Mouse (Mus musculus) embryonic facial prominence, embryonic 13.5 days (tissue): ENCODE results near the gene Phc2. TPM values are rescaled to one million over a fixed set of nuclear protein-coding genes. Genes with fewer than 3 reads are reported as not detected.
"Not testable (repeated sequence)": the region's sequence is repeated elsewhere in the genome, so short reads cannot be mapped to it uniquely, and the experiment has no call there.

Experiments used
- ATAC-seq: fragments of 200-750 bp; cut with Nextera tagmentation; 2 replicates; pipeline ENCODE4 v1.8.0; 2017; ENCODE audit warnings: low read depth; ENCODE audit not compliant: insufficient number of reproducible peaks, insufficient read depth, low FRiP score, low TSS enrichment
- H3K27ac ChIP-seq: fragments of 300-500 bp; sonication (generic); 2 replicates; pipeline ENCODE4 v1.5.1; 2015; ENCODE audit warnings: moderate library complexity, mild to moderate bottlenecking, inconsistent platforms
- H3K27me3 ChIP-seq: fragments of 300-500 bp; sonication (generic); 2 replicates; pipeline ENCODE4 v1.6.1; 2015; ENCODE audit warnings: mild to moderate bottlenecking, inconsistent platforms
- H3K36me3 ChIP-seq: fragments of 300-500 bp; sonication (generic); 2 replicates; pipeline ENCODE4 v1.6.1; 2015; ENCODE audit warnings: mild to moderate bottlenecking, inconsistent platforms
- H3K4me1 ChIP-seq: fragments of 300-500 bp; sonication (generic); 2 replicates; pipeline ENCODE4 v1.6.1; 2015; ENCODE audit warnings: inconsistent platforms
- H3K4me2 ChIP-seq: fragments of 300-500 bp; sonication (generic); 2 replicates; pipeline ENCODE4 v1.6.1; 2015; ENCODE audit warnings: moderate library complexity, mild to moderate bottlenecking, inconsistent platforms
- H3K4me3 ChIP-seq: fragments of 300-500 bp; sonication (generic); 2 replicates; pipeline ENCODE4 v1.5.1; 2015; ENCODE audit warnings: mild to moderate bottlenecking, inconsistent platforms
- H3K9ac ChIP-seq: fragments of 300-500 bp; sonication (generic); 2 replicates; pipeline ENCODE4 v1.6.1; 2015; ENCODE audit warnings: mild to moderate bottlenecking, inconsistent platforms
- H3K9me3 ChIP-seq: fragments of 300-500 bp; sonication (generic); 2 replicates; pipeline ENCODE4 v1.6.1; 2016; ENCODE audit warnings: inconsistent platforms
- WGBS: fragments of 180-500 bp; shearing (Covaris S2); methylation state at CpG from one replicate; pipeline ENCODE4 v1.1.7; 2015; ENCODE audit warnings: mixed read lengths; 5-methylcytosine and 5-hydroxymethylcytosine counted together
- polyA plus RNA-seq: library from polyadenylated mRNA; unstranded; fragments of >200 nt; fragmentation: Nextera tagmentation; extraction: Ambion mirVana; gene quantifications from 2 replicates; pipeline ENCODE4 v1.2.1, GENCODE M21; 2015

The Phc2 gene
- polyA plus RNA-seq, 1 experiment from 2014 or later, result 17.8 TPM

DNA sequence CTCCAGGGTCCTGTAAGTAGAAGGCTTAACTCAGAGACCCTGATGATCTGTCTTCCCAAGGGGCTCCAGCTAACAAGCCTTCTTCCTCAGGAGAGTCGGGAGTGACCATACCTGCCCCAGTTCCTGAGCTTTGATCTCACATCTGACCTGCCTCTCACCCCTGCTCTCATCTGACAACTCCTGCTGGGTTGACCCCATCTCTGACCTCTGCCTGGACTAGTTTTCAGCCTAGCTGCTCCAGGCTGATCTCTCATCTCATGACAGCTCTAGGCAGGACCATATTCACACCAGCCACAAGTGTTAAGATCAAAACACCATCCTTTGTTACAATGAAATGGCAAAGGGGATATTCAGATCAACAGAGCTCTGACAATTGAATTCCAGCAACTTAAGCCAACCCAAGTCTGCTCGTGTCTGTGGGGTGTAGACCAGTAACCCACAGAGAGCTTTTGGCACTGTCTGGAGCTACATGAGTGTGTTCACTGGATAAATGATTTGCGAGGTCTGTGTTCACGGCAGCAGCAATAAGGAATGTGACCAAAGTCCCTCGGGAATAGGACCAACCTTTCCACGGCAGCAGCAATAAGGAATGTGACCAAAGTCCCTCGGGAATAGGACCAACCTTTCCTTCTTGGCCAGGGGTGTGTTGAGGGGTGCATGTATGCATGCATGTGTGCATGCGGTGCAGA is 5.8 kb upstream of the Phc2 start:
- 50% methylated on average over 8 of the region's 8 CpGs for WGBS
- Histone ChIP-seq H3K27me3 (no peaks in the 10 kb centered on the region), H3K9ac (no peak overlapping the region), H3K4me3 (no peak overlapping the region), H3K4me1 (peaks cover 37% of the 10 kb centered on the region), H3K27ac (no peak overlapping the region), H3K9me3 (no peaks in the 10 kb centered on the region), H3K36me3 (no peaks in the 10 kb centered on the region), H3K4me2 (no peak overlapping the region)
- no peak for ATAC-seq

DNA sequence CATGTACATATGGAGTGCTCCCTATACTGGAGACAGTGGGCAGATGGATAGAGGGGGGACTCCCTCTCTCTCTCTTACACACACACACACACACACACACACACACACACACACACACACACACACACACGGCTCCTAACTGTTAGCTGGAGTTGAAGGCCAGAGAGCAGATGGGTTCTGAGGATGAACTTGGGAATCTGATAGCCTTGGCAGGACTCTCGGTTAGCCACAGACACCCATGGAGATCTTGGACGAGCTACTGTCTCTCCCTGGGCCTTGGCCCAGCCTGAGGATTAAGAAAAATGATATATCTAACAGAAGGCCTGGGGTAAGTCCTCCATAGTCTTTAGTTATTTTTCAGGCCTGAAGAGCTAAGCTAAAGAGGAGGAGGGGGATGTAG is 3.0 kb upstream of the Phc2 start:
- peaks cover 38% of the 10 kb centered on the region for H3K4me1 ChIP-seq
- no peak overlapping the region for H3K27ac ChIP-seq
- no peak for ATAC-seq
- H3K27me3 ChIP-seq, result 0 out of 2 replicates have a peak, but pooled peaks cover 4% of the 10 kb centered on the region
- H3K36me3 ChIP-seq, result no peaks in the 10 kb centered on the region
- no peak overlapping the region for H3K9ac ChIP-seq
- WGBS, result 43% methylated on average over 3 of the region's 3 CpGs
- no peak overlapping the region for H3K4me3 ChIP-seq
- H3K9me3 ChIP-seq, result no peaks in the 10 kb centered on the region
- H3K4me2 ChIP-seq, result no peak overlapping the region

DNA sequence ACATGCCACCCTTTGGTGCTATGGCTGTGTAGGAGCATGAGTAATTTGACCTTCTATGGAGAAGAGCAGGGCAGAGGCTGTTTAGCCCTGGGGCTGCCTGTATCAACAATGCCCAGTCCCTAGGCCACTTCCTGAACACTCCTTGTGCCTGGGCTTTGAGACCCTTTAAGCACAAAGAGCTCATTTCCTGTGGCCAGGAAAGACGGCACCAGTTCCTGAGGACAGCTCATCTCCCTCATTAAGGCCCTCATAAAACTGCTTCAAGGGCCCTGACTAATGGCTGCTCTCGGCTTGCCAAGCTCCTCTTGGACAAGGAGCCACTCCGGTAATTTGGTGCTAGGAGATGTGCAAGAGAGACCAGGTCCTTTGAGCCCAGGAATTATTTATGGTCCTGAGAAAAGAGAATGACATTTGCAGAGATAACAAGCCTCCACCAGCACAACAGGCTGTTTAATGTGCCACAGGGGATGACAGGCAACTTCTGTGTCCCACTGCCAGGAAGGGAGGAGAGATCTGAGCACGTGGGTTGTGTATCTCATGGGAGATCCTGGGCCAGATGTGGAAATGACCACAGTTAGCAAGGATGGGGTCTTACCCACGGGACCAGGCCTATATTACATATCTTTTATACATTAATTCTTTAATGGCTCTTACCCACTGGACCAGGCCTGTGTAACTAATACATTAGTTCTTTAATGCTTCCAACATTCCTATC is 1.8 kb upstream of the Phc2 start:
- Histone ChIP-seq H3K9ac (no peak overlapping the region), H3K27me3 (0 out of 2 replicates have a peak, but pooled peaks cover 4% of the 10 kb centered on the region), H3K27ac (no peak overlapping the region), H3K36me3 (no peaks in the 10 kb centered on the region), H3K4me3 (no peak overlapping the region), H3K4me1 (peaks cover 34% of the 10 kb centered on the region), H3K9me3 (no peaks in the 10 kb centered on the region), H3K4me2 (no peak overlapping the region)
- ATAC-seq, result no peak
- WGBS, result 44% methylated on average over 5 of the region's 5 CpGs

DNA sequence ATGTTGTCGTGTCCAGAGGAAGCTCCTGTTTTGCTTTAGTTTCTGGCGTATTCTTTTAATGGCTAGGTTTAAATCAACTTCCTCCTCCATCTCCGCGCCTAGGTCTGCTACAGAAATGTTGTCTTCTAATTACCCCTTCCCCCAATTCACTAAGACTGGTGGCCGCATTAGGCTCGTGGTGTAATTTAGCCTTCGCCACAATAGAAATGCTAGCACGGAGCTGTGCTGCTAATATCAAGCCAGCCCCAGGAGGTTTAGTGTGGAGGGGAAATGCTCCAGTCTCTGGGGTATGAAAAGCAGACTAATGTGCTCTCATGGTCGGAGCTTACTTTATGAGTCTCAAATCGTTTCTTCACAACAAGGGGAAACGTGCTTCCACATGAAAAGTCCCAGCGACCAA is 944 bp downstream of the Phc2 start:
- peak overlapping the region; percentile 76 for H3K9ac ChIP-seq
- no peaks in the 10 kb centered on the region for H3K36me3 ChIP-seq
- H3K4me1 ChIP-seq, result peaks cover 25% of the 10 kb centered on the region
- no peaks in the 10 kb centered on the region for H3K9me3 ChIP-seq
- H3K4me3 ChIP-seq, result peak overlapping the region; percentile 74
- 0 out of 2 replicates have a peak overlapping the region, but pooled peaks have one; percentile 4 for H3K27ac ChIP-seq
- H3K4me2 ChIP-seq, result peak overlapping the region; percentile 82
- 0 out of 2 replicates have a peak, but pooled peaks cover 4% of the 10 kb centered on the region for H3K27me3 ChIP-seq
- 4% methylated on average over 12 of the region's 12 CpGs for WGBS
- ATAC-seq, result no peak

DNA sequence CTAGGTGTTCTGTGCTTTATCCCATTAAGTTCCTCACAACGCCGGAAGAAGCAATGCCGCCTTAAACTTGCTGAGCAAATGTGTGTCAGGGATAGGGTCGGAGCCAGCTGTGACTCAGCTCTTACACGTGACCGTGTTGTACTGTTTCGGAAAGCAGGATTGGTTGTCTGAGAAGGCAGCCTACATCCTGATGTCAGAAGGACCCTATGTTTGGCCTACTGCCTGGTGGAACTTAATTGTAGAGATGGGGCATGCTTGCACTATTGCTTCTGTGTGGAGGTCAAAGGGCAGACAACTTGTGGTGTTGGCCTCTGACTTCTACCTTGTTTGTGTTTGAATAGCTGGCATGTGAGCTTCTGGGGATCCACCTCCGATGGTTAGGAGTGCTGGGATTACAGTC is 5.7 kb downstream of the Phc2 start:
- no peak overlapping the region for H3K9ac ChIP-seq
- peaks cover 22% of the 10 kb centered on the region for H3K4me1 ChIP-seq
- H3K27ac ChIP-seq, result no peak overlapping the region
- no peak for ATAC-seq
- WGBS, result 88% methylated on average over 8 of the region's 8 CpGs
- 0 out of 2 replicates have a peak, but pooled peaks cover 4% of the 10 kb centered on the region for H3K27me3 ChIP-seq
- no peak overlapping the region for H3K4me2 ChIP-seq
- H3K4me3 ChIP-seq, result no peak overlapping the region
- no peaks in the 10 kb centered on the region for H3K9me3 ChIP-seq
- no peaks in the 10 kb centered on the region for H3K36me3 ChIP-seq

DNA sequence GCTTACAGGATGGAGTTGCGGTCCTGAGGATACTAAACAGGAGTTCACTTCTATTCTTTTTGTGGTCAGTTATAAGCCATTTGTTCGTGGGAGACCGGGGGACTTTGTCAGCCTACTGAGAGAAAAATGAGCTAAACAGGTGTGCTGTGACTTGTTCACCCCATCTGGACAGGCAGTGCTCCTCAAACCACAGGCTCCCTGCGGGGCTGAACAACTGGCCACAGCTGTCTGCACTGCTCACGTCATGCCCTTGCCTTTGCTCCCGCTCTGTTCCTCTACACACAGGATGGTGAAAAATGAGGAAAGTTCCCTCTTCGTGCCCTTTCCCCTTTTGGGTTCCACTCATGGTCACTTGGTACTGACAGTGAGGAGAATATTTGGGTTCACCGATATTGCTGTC is 6.6 kb downstream of the Phc2 start:
- no peak overlapping the region for H3K9ac ChIP-seq
- H3K4me3 ChIP-seq, result no peak overlapping the region
- 83% methylated on average over 8 of the region's 8 CpGs for WGBS
- no peak overlapping the region for H3K4me2 ChIP-seq
- H3K9me3 ChIP-seq, result no peaks in the 10 kb centered on the region
- peaks cover 14% of the 10 kb centered on the region for H3K4me1 ChIP-seq
- no peaks in the 10 kb centered on the region for H3K36me3 ChIP-seq
- ATAC-seq, result no peak
- no peak overlapping the region for H3K27ac ChIP-seq
- 0 out of 2 replicates have a peak, but pooled peaks cover 1% of the 10 kb centered on the region for H3K27me3 ChIP-seq

DNA sequence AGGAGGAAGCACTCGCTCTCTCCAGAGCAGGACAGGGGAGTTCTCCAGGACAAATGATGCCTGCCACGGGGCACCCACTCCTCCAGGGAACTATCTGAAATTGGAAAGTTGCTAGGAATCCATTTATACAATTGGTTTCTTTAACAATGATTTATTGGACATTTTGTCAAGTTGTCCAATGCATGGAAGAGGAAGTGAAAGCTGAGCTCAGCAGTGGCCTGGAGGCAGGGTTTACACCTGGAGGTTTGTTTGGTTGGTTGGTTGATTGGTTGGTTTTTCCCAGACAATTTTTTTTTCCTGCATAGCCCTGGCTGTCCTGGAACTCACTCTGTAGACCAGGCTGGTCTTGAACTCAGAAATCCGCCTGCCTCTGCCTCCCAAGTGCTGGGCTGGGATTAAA is 9.5 kb downstream of the Phc2 start:
- Histone ChIP-seq H3K4me2 (no peak overlapping the region), H3K27ac (no peak overlapping the region), H3K27me3 (no peaks in the 10 kb centered on the region), H3K4me3 (no peak overlapping the region), H3K9me3 (no peaks in the 10 kb centered on the region), H3K4me1 (peaks cover 20% of the 10 kb centered on the region), H3K36me3 (no peaks in the 10 kb centered on the region), H3K9ac (no peak overlapping the region)
- WGBS, result 73% methylated on average over 3 of the region's 3 CpGs
- no peak for ATAC-seq

DNA sequence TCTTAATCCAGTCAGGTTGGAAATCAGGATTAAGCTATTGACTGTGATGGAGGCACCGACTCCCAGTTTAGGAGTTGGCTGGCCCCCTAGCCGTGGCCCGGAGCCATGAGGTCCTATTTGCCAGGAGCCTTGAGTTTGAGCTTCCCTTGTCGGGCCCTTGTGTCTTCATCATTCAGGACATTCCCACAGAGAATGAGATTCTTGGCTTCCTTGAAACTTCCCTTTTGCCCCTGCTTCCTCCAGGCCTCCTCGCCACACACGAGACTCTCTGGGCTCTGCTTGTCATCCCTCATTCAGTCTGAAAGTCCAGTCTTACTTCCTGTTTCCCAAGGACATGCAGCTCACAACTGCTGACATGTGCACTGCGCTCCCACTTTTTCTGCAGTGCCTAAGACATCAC is 11.9 kb downstream of the Phc2 start:
- WGBS, result 67% methylated on average over 7 of the region's 7 CpGs
- H3K9me3 ChIP-seq, H3K4me2 ChIP-seq, H3K27ac ChIP-seq, ATAC-seq, H3K27me3 ChIP-seq, H3K9ac ChIP-seq, H3K4me3 ChIP-seq, H3K36me3 ChIP-seq: not testable (repeated sequence)
- H3K4me1 ChIP-seq, result peaks cover 30% of the 10 kb centered on the region

DNA sequence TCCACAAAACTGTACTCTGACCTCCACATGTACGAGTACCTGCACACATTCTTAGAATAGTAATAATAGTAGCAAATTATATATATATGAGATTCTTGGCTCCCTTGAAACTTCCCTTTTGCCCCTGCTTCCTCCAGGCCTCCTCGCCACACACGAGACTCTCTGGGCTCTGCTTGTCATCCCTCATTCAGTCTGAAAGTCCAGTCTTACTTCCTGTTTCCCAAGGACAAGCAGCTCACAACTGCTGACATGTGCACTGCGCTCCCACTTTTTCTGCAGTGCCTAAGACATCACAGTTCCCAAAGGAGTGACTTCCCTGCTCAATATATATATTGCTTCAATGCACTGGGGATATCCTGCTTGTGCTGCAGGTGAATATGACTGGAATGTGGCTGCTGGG is 12.7 kb downstream of the Phc2 start:
- not testable (repeated sequence) for H3K9me3 ChIP-seq, H3K9ac ChIP-seq, ATAC-seq, H3K27me3 ChIP-seq, H3K27ac ChIP-seq, H3K4me2 ChIP-seq, H3K4me3 ChIP-seq, H3K36me3 ChIP-seq
- WGBS, result 55% methylated on average over 4 of the region's 4 CpGs
- peaks cover 26% of the 10 kb centered on the region for H3K4me1 ChIP-seq

DNA sequence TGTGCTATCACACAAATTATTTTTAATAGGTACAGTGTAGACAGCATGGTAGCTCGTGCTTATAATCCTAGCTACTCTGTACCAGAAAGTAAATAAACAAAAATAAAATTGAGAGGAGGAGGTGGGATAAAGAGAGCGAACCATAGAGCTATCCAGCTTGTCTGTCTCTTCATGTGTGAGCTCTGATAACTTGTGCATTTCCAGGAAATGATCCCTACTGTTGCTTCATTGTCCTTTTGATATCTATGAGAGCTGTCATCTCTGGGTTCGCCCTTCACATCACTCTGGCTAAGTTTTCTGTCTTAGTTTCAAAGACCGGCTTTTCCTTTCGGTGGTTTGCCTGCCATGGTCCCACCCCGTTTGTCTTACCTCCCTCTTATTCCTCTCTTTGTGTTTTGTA is 14.7 kb downstream of the Phc2 start:
- WGBS, result 79% methylated on average over 6 of the region's 6 CpGs
- H3K9me3 ChIP-seq, result no peaks in the 10 kb centered on the region
- peaks cover 23% of the 10 kb centered on the region for H3K4me1 ChIP-seq
- no peaks in the 10 kb centered on the region for H3K27me3 ChIP-seq
- H3K4me3 ChIP-seq, result no peak overlapping the region
- H3K27ac ChIP-seq, result no peak overlapping the region
- no peak for ATAC-seq
- no peak overlapping the region for H3K9ac ChIP-seq
- no peak overlapping the region for H3K4me2 ChIP-seq
- H3K36me3 ChIP-seq, result no peaks in the 10 kb centered on the region

DNA sequence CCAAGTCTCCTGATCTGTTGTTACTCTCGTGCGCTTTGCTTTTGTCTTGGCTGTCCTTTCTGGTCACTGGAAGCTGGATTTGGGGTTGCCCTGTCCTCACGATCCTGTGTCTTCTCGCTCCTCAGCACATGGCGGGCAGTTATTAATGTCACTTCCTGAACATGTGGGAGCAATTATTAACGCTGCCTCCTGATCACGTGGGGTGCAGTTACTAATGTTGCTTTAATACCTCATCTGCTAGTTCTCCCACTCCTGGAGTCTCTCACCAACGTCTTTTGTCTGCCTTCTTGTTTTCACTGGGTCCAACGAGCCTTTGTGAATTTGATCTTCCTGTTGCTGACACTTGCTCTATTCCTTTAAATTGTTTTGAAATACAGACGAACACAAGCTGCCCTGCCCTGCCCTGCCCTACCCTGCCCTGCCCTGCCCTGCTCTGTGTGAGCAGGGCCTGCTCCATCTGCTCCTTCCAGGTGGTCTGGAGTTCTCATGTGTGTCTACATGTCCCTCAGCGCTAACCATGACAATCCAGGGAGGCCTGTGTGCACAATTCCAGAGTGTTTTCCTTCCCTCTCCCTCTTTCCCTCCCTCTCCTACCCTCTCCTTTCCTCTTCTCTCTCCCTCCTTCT is 16.2 kb downstream of the Phc2 start:
- Histone ChIP-seq H3K4me1 (peaks cover 23% of the 10 kb centered on the region), H3K4me2 (peak overlapping the region; percentile 26), H3K4me3 (no peak overlapping the region), H3K36me3 (no peaks in the 10 kb centered on the region), H3K9me3 (no peaks in the 10 kb centered on the region), H3K27me3 (no peaks in the 10 kb centered on the region), H3K27ac (peak overlapping the region; percentile 73), H3K9ac (no peak overlapping the region)
- WGBS, result 20% methylated on average over 11 of the region's 11 CpGs
- no peak; the same call in 1 of the 2 replicates for ATAC-seq

DNA sequence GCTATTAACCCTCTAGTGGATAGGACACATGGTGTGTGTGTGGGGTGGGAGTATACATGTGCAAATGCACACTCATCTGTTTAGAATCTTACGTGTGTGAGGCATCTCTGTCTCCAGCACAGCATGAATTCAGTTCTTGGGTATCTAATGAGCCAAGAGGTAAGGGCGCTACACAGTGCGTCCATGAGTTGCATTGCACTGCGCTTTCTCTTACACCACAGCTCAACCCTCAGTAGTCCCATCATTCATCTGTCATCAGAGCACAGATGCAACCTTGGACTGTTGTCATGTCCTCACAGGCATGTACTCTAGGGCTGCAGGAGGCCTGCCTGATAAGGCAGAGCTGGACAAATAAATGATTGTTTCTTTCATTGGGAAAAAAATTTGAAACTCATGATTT is 18.0 kb downstream of the Phc2 start:
- H3K4me1 ChIP-seq, result peaks cover 20% of the 10 kb centered on the region
- no peak overlapping the region for H3K27ac ChIP-seq
- H3K4me3 ChIP-seq, result no peak overlapping the region
- 93% methylated on average over 4 of the region's 4 CpGs for WGBS
- no peaks in the 10 kb centered on the region for H3K36me3 ChIP-seq
- H3K4me2 ChIP-seq, result no peak overlapping the region
- no peaks in the 10 kb centered on the region for H3K27me3 ChIP-seq
- H3K9me3 ChIP-seq, result no peaks in the 10 kb centered on the region
- no peak overlapping the region for H3K9ac ChIP-seq
- ATAC-seq, result no peak
